Comparison of ENCODE assay signal across 17 mouse cellular contexts in the genomic region with DNA sequence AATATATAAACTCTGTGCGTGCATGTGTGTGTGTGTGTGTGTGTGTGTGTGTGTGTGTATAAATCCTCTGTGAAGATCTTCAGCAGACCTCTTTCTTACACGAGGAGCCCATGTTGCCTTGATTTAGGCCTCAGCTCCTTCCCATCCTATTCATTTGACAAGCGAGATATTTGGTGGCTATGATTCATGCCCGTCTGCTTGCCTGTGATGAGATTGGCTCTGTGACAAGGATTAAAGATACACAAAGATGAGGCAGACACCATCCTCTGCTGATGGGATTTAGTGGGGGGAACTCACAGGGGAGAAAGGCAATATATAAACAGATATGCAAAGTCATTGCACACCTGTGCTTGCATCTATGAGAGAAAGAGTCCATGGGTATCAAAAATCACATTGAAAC.
DNase-seq lines count a peak whose midpoint lies in the region; ATAC-seq and TF ChIP-seq lines count a peak whose summit lies in the region.
"Had no signal": no experiment of that assay in that cellular context is flagged by ENCODE, and none has a peak within 500 bp of the region (broad histone marks: within the 10 kb centered on the region; RNA-seq: fewer than 3 reads in every experiment).

No protein-coding gene starts in this region.

- H3K27me3 ChIP-seq in liver, embryonic 12.5 days (replicated peaks): no peaks in the 10 kb centered on the region
- H3K27me3 ChIP-seq: forebrain, embryonic 15.5 days; heart, embryonic 13.5 days; hindbrain, embryonic 12.5 days had no signal

- no peak for TF ChIP-seq CTCF in layer of hippocampus, adult 2 months (conservative IDR thresholded peaks at IDR 0.05)

- H3K9ac ChIP-seq in liver, embryonic 12.5 days: no peak overlapping the region
- H3K9ac ChIP-seq: forebrain, embryonic 15.5 days; heart, embryonic 13.5 days; hindbrain, embryonic 12.5 days had no signal

- 52% methylated on average over 4 of the region's 4 CpGs for WGBS in liver, embryonic 12.5 days (ENCODE audit: insufficient replicate concordance)

- no peak overlapping the region for H3K4me2 ChIP-seq in liver, embryonic 12.5 days
- H3K4me2 ChIP-seq: forebrain, embryonic 15.5 days; heart, embryonic 13.5 days; hindbrain, embryonic 12.5 days had no signal

- no peaks in the 10 kb centered on the region for H3K9me3 ChIP-seq in liver, embryonic 12.5 days (replicated peaks)
- H3K9me3 ChIP-seq: embryonic facial prominence, embryonic 10.5 days; forebrain, embryonic 15.5 days; heart, embryonic 13.5 days; hindbrain, embryonic 12.5 days had no signal

- H3K4me1 ChIP-seq in liver, embryonic 12.5 days: no peaks in the 10 kb centered on the region
- H3K4me1 ChIP-seq: embryonic facial prominence, embryonic 10.5 days; forebrain, embryonic 15.5 days; heart, embryonic 13.5 days; hindbrain, embryonic 12.5 days had no signal

- 0 out of 2 replicates have a peak, but pooled peaks have one; percentile 10 for ATAC-seq in frontal cortex, adult (ENCODE audit: low TSS enrichment)
- no peak for ATAC-seq in liver, embryonic 12.5 days
- ATAC-seq: forebrain, embryonic 15.5 days; hindbrain, embryonic 16.5 days; inflammation-experienced regulatory T-cells, adult 6 months had no signal

- DNase-seq in frontal cortex, postnatal 36 days (ENCODE audit: low spot score in 2 of 2): no peak
- DNase-seq in layer of hippocampus, adult 2 months (ENCODE audit: low spot score in 2 of 2): peak; percentile 21 to 53
- DNase-seq in layer of hippocampus, postnatal 36 days: no peak
- DNase-seq in brain, adult 2 months (ENCODE audit: low read depth, low spot score): peak; percentile 70
- peak; percentile 51 for DNase-seq in layer of hippocampus, adult 9-11 months
- DNase-seq: adrenal gland, adult 2 months; adrenal gland, postnatal 25 days; cerebellum, adult 11-12 months; gastrocnemius, postnatal 36 days had no signal

- no peak overlapping the region for H3K27ac ChIP-seq in layer of hippocampus, adult 2 months
- H3K27ac ChIP-seq in liver, embryonic 12.5 days: no peak overlapping the region
- H3K27ac ChIP-seq: embryonic facial prominence, embryonic 10.5 days; forebrain, embryonic 15.5 days; heart, embryonic 13.5 days; hindbrain, embryonic 12.5 days had no signal

- no peak overlapping the region for H3K4me3 ChIP-seq in layer of hippocampus, adult 2 months
- H3K4me3 ChIP-seq in liver, embryonic 12.5 days: no peak overlapping the region
- H3K4me3 ChIP-seq: embryonic facial prominence, embryonic 10.5 days; forebrain, embryonic 15.5 days; heart, embryonic 13.5 days; hindbrain, embryonic 12.5 days had no signal

- H3K36me3 ChIP-seq in liver, embryonic 12.5 days: no peaks in the 10 kb centered on the region
- H3K36me3 ChIP-seq: embryonic facial prominence, embryonic 10.5 days; forebrain, embryonic 15.5 days; heart, embryonic 13.5 days; hindbrain, embryonic 12.5 days had no signal

Comparison
In these comparisons a context has a peak if more than half of its experiments do, and no peak if none do; other contexts are left out.
1. DNase-seq: peak in layer of hippocampus, adult 2 months (2 of 2), brain, adult 2 months (single experiment) and layer of hippocampus, adult 9-11 months (single experiment); none in frontal cortex, postnatal 36 days (0 of 2) and layer of hippocampus, postnatal 36 days (0 of 2).